ENCODE assay signal across 8 mouse cellular contexts in the genomic region with DNA sequence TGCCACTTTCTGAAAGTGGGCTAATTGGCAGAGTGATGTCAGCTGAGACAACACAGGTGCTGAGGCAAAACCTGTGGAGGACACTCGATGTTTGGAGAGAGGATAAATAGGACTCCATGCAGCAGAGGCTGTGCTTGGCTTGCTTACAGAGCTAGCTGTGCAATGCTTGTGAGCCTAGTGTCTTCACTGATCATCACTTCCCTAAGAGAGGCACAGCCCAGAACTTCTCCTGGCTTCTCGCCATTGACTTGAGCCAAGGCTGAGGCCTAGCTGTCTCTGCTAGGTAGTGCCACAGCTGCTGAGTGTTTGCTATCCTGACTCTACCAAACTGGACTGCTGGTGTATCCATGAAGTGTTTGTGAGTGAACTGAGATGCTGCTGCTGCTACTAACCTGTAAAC. TPM values are rescaled to one million over a fixed set of nuclear protein-coding genes. Genes with fewer than 3 reads are reported as not detected.
DNase-seq lines count a peak whose midpoint lies in the region; ATAC-seq and TF ChIP-seq lines count a peak whose summit lies in the region.

No protein-coding gene starts in this region.

- no peak for TF ChIP-seq CTCF in hindbrain, postnatal 0 days (IDR thresholded peaks at IDR 0.05; ENCODE audit: low read depth)
- no peak for TF ChIP-seq CTCF in lung, postnatal 0 days (IDR thresholded peaks at IDR 0.05)
- TF ChIP-seq CTCF in intestine, postnatal 0 days (IDR thresholded peaks at IDR 0.05; ENCODE audit: low read depth) = no peak

- peak; percentile 39 for DNase-seq in hindbrain, postnatal 0 days (ENCODE audit: low spot score)
- DNase-seq in hindbrain, embryonic 11.5 days (ENCODE audit: low spot score) = no peak
- peak; percentile 28 for DNase-seq in MN1 (ENCODE audit: low spot score)
- DNase-seq in gastrocnemius, postnatal 10 days = peak; percentile 64
- DNase-seq in lung, postnatal 0 days (ENCODE audit: low spot score) = peak; percentile 47

- no peak overlapping the region for H3K27ac ChIP-seq in hindbrain, postnatal 0 days
- no peak overlapping the region for H3K27ac ChIP-seq in hindbrain, embryonic 11.5 days (ENCODE audit: low read depth, low read length)
- H3K27ac ChIP-seq in lung, postnatal 0 days (ENCODE audit: low read length) = no peak overlapping the region
- no peak overlapping the region for H3K27ac ChIP-seq in intestine, embryonic 16.5 days (ENCODE audit: low read length)
- no peak overlapping the region for H3K27ac ChIP-seq in forebrain, embryonic 13.5 days
- H3K27ac ChIP-seq in intestine, postnatal 0 days (ENCODE audit: low read depth, low read length) = no peak overlapping the region

- H3K4me1 ChIP-seq in hindbrain, postnatal 0 days (ENCODE audit: insufficient read depth, low read length) = no peaks in the 10 kb centered on the region
- H3K4me1 ChIP-seq in hindbrain, embryonic 11.5 days (replicated peaks; ENCODE audit: control insufficient read depth, insufficient read depth, low read length) = no peaks in the 10 kb centered on the region
- H3K4me1 ChIP-seq in lung, postnatal 0 days (ENCODE audit: insufficient read depth, low read depth, low read length) = no peaks in the 10 kb centered on the region
- no peaks in the 10 kb centered on the region for H3K4me1 ChIP-seq in intestine, embryonic 16.5 days (ENCODE audit: control insufficient read depth, insufficient read depth, low read length)
- H3K4me1 ChIP-seq in forebrain, embryonic 13.5 days = peaks cover 4% of the 10 kb centered on the region; the same call in 1 of the 2 replicates
- H3K4me1 ChIP-seq in intestine, postnatal 0 days (replicated peaks; ENCODE audit: control insufficient read depth, insufficient read depth, low read length) = no peaks in the 10 kb centered on the region

- ATAC-seq in hindbrain, postnatal 0 days = no peak
- ATAC-seq in hindbrain, embryonic 11.5 days (ENCODE audit: low FRiP score) = no peak
- peak; percentile 67 for ATAC-seq in lung, postnatal 0 days
- ATAC-seq in intestine, embryonic 16.5 days = no peak; the same call in 1 of the 2 replicates
- ATAC-seq in forebrain, embryonic 13.5 days = no peak
- ATAC-seq in intestine, postnatal 0 days = no peak

- WGBS in hindbrain, postnatal 0 days = 68% methylated on average over 2 of the region's 2 CpGs
- WGBS in hindbrain, embryonic 11.5 days = 76% methylated on average over 2 of the region's 2 CpGs
- WGBS in lung, postnatal 0 days = 24% methylated on average over 2 of the region's 2 CpGs
- 46% methylated on average over 2 of the region's 2 CpGs for WGBS in intestine, embryonic 16.5 days
- 74% methylated on average over 2 of the region's 2 CpGs for WGBS in forebrain, embryonic 13.5 days
- WGBS in intestine, postnatal 0 days = 40% methylated on average over 2 of the region's 2 CpGs

- no peak overlapping the region for H3K4me2 ChIP-seq in hindbrain, postnatal 0 days (ENCODE audit: low read depth, low read length)
- H3K4me2 ChIP-seq in hindbrain, embryonic 11.5 days (replicated peaks; ENCODE audit: low read depth, low read length) = no peak overlapping the region
- H3K4me2 ChIP-seq in lung, postnatal 0 days (replicated peaks; ENCODE audit: low read depth, low read length) = no peak overlapping the region
- no peak overlapping the region for H3K4me2 ChIP-seq in intestine, embryonic 16.5 days (ENCODE audit: low read depth, low read length)
- H3K4me2 ChIP-seq in forebrain, embryonic 13.5 days = no peak overlapping the region
- no peak overlapping the region for H3K4me2 ChIP-seq in intestine, postnatal 0 days (replicated peaks; ENCODE audit: low read depth)

- H3K36me3 ChIP-seq in hindbrain, postnatal 0 days (ENCODE audit: insufficient read depth, low read length) = no peaks in the 10 kb centered on the region
- no peaks in the 10 kb centered on the region for H3K36me3 ChIP-seq in hindbrain, embryonic 11.5 days (ENCODE audit: control insufficient read depth, insufficient read depth, low read length)
- no peaks in the 10 kb centered on the region; the same call in 1 of the 2 replicates for H3K36me3 ChIP-seq in lung, postnatal 0 days (ENCODE audit: insufficient read depth, low read length)
- H3K36me3 ChIP-seq in intestine, embryonic 16.5 days (ENCODE audit: control insufficient read depth, insufficient read depth, low read length) = peaks cover 3% of the 10 kb centered on the region; the same call in 1 of the 2 replicates
- H3K36me3 ChIP-seq in forebrain, embryonic 13.5 days (ENCODE audit: poor library complexity, severe bottlenecking) = peaks cover 8% of the 10 kb centered on the region
- peaks cover under 1% of the 10 kb centered on the region; the same call in 1 of the 2 replicates for H3K36me3 ChIP-seq in intestine, postnatal 0 days (ENCODE audit: control insufficient read depth, insufficient read depth)

- H3K9me3 ChIP-seq in hindbrain, postnatal 0 days (ENCODE audit: low read length) = no peaks in the 10 kb centered on the region
- no peaks in the 10 kb centered on the region for H3K9me3 ChIP-seq in hindbrain, embryonic 11.5 days (ENCODE audit: control insufficient read depth, low read length)
- no peaks in the 10 kb centered on the region for H3K9me3 ChIP-seq in lung, postnatal 0 days (ENCODE audit: low read length)
- H3K9me3 ChIP-seq in intestine, embryonic 16.5 days (ENCODE audit: control insufficient read depth, low read length) = no peaks in the 10 kb centered on the region
- no peaks in the 10 kb centered on the region for H3K9me3 ChIP-seq in forebrain, embryonic 13.5 days (replicated peaks)
- H3K9me3 ChIP-seq in intestine, postnatal 0 days (ENCODE audit: control insufficient read depth) = no peaks in the 10 kb centered on the region

- no peaks in the 10 kb centered on the region for H3K27me3 ChIP-seq in hindbrain, postnatal 0 days (ENCODE audit: insufficient read depth, low read length)
- no peaks in the 10 kb centered on the region for H3K27me3 ChIP-seq in hindbrain, embryonic 11.5 days (ENCODE audit: control insufficient read depth, insufficient read depth, low read length)
- H3K27me3 ChIP-seq in lung, postnatal 0 days (replicated peaks; ENCODE audit: insufficient read depth, low read length) = no peaks in the 10 kb centered on the region
- no peaks in the 10 kb centered on the region for H3K27me3 ChIP-seq in intestine, embryonic 16.5 days (replicated peaks; ENCODE audit: control insufficient read depth, insufficient read depth, low read length)
- no peaks in the 10 kb centered on the region for H3K27me3 ChIP-seq in forebrain, embryonic 13.5 days
- H3K27me3 ChIP-seq in intestine, postnatal 0 days (replicated peaks; ENCODE audit: control insufficient read depth, insufficient read depth, low read length) = no peaks in the 10 kb centered on the region

- TF ChIP-seq EP300 in lung, postnatal 0 days (IDR thresholded peaks at IDR 0.05) = no peak

- H3K9ac ChIP-seq in hindbrain, postnatal 0 days (replicated peaks; ENCODE audit: low read length) = no peak overlapping the region
- H3K9ac ChIP-seq in hindbrain, embryonic 11.5 days (ENCODE audit: low read depth, low read length) = no peak overlapping the region
- H3K9ac ChIP-seq in lung, postnatal 0 days (replicated peaks; ENCODE audit: low read depth) = no peak overlapping the region
- no peak overlapping the region for H3K9ac ChIP-seq in intestine, embryonic 16.5 days (ENCODE audit: low read depth, low read length)
- H3K9ac ChIP-seq in forebrain, embryonic 13.5 days = no peak overlapping the region
- H3K9ac ChIP-seq in intestine, postnatal 0 days (ENCODE audit: low read depth, low read length) = no peak overlapping the region

- no peak overlapping the region for H3K4me3 ChIP-seq in hindbrain, postnatal 0 days (ENCODE audit: low read length)
- H3K4me3 ChIP-seq in hindbrain, embryonic 11.5 days (ENCODE audit: low read depth, low read length) = no peak overlapping the region
- no peak overlapping the region for H3K4me3 ChIP-seq in lung, postnatal 0 days (ENCODE audit: low read depth, low read length)
- no peak overlapping the region for H3K4me3 ChIP-seq in intestine, embryonic 16.5 days (ENCODE audit: low read length)
- no peak overlapping the region for H3K4me3 ChIP-seq in forebrain, embryonic 13.5 days
- no peak overlapping the region for H3K4me3 ChIP-seq in intestine, postnatal 0 days (ENCODE audit: low read depth, low read length)

RNA-seq across cellular contexts. Expression of a gene that starts 17.3 kb away (rescaled TPM):
- total RNA-seq in hindbrain, postnatal 0 days (2014; rRNA removed) = 2.2 TPM in 1 of 2 replicates, not detected in the other
- polyA plus RNA-seq in hindbrain, postnatal 0 days (2015; fragmentation: Nextera tagmentation; extraction: Ambion mirVana) = 1.6 and 1.9 TPM in 2 replicates
- polyA plus RNA-seq in hindbrain, embryonic 11.5 days (2014; fragmentation: Nextera tagmentation; extraction: Ambion mirVana) = 3.0 and 4.6 TPM in 2 replicates
- not detected for total RNA-seq in gastrocnemius, postnatal 10 days (2021)
- polyA plus RNA-seq in lung, postnatal 0 days (2015; fragmentation: Nextera tagmentation; extraction: Ambion mirVana) = 0.41 TPM in 1 of 2 replicates, not detected in the other
- polyA plus RNA-seq in intestine, embryonic 16.5 days (2015; fragmentation: Nextera tagmentation; extraction: Ambion mirVana) = 0.57 and 0.60 TPM in 2 replicates
- polyA plus RNA-seq in forebrain, embryonic 13.5 days (2015; fragmentation: Nextera tagmentation; extraction: Ambion mirVana) = 2.6 and 3.5 TPM in 2 replicates
- polyA plus RNA-seq in intestine, postnatal 0 days (2015; fragmentation: Nextera tagmentation; extraction: Ambion mirVana) = not detected in 2 replicates

RNA-seq across cellular contexts. Expression of a gene that starts 17.4 kb away (rescaled TPM):
- 19.3 and 23.9 TPM in 2 replicates for total RNA-seq in hindbrain, postnatal 0 days (2014; rRNA removed)
- polyA plus RNA-seq in hindbrain, postnatal 0 days (2015; fragmentation: Nextera tagmentation; extraction: Ambion mirVana) = 2.8 TPM in 2 replicates
- 7.9 and 8.9 TPM in 2 replicates for polyA plus RNA-seq in hindbrain, embryonic 11.5 days (2014; fragmentation: Nextera tagmentation; extraction: Ambion mirVana)
- 1 to 10 TPM; 2.8 to 3.1 TPM for total RNA-seq in gastrocnemius, postnatal 10 days (2021)
- polyA plus RNA-seq in lung, postnatal 0 days (2015; fragmentation: Nextera tagmentation; extraction: Ambion mirVana) = 1.3 and 1.6 TPM in 2 replicates
- 2.1 and 3.2 TPM in 2 replicates for polyA plus RNA-seq in intestine, embryonic 16.5 days (2015; fragmentation: Nextera tagmentation; extraction: Ambion mirVana)
- polyA plus RNA-seq in forebrain, embryonic 13.5 days (2015; fragmentation: Nextera tagmentation; extraction: Ambion mirVana) = 6.0 and 7.1 TPM in 2 replicates
- polyA plus RNA-seq in intestine, postnatal 0 days (2015; fragmentation: Nextera tagmentation; extraction: Ambion mirVana) = 1.6 and 2.0 TPM in 2 replicates
